Mouse (Mus musculus) liver, embryonic 14.5 days (tissue): Measurements from ENCODE around the gene Znrd1.
A peak's percentile ranks its signal among the peaks of the same experiment; 100 is the strongest.

Experiments
- CTCF ChIP-seq: IDR thresholded peaks from 2 replicates; pipeline ENCODE4 v1.5.1; 2016; ENCODE audit warnings: antibody characterized with exemption, low read depth, control low read depth
- EP300 ChIP-seq: IDR thresholded peaks from 2 replicates; pipeline ENCODE4 v1.6.1; 2016; ENCODE audit warnings: antibody characterized with exemption, low read depth

DNA sequence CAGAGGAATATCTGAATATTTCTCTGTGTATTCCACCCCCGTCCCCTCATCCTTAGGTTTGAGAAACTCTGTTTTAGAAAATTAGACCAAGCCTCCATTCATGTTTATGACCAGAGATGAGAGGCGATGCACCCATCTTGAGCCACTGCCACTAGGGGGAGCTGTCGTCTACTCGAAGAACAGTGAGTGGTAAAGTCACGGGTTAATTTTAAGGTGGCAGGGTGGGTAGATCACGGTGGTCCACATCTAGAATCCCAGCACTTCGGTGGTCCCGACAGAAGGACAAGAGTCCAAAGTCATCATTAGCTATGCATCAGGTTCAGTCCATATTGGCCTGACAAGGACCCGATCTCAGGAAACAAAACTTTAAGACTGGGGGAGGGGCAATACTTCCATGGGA, 43.3 kb downstream of the Znrd1 start:
- TF ChIP-seq CTCF (peak; percentile 90), EP300 (no peak)
